Mouse (Mus musculus): Measurements from ENCODE around the gene Gtpbp6. TPM values are rescaled to one million over a fixed set of nuclear protein-coding genes. Genes with fewer than 3 reads are reported as not detected.

Gene Gtpbp6
- polyA plus RNA-seq, 1 experiment from 2014 or later = 18.1 TPM

GRCm38 (mm10) chr5:110102853-110103625 lies 5.0 kb downstream of the Gtpbp6 start:
- H3K27ac ChIP-seq (ENCODE audit: low read depth, low read length) = no peak overlapping the region
- H3K4me2 ChIP-seq = no peak overlapping the region
- no peaks in the 10 kb centered on the region for H3K9me3 ChIP-seq (replicated peaks; ENCODE audit: control insufficient read depth, low read length)
- H3K27me3 ChIP-seq (ENCODE audit: control insufficient read depth, insufficient read depth, low read length) = peaks cover 7% of the 10 kb centered on the region; the same call in 1 of the 2 replicates
- WGBS (ENCODE audit: insufficient replicate concordance) = 94% methylated on average over 19 of the region's 19 CpGs
- H3K36me3 ChIP-seq (ENCODE audit: control insufficient read depth, insufficient read depth, low read length) = peaks cover 31% of the 10 kb centered on the region
- ATAC-seq (replicated peaks; ENCODE audit: insufficient number of reproducible peaks, low FRiP score, low TSS enrichment) = no peak
- no peak overlapping the region for H3K9ac ChIP-seq (ENCODE audit: low read depth, low read length)
- H3K4me3 ChIP-seq (ENCODE audit: low read depth, low read length) = no peak overlapping the region
- peaks cover 15% of the 10 kb centered on the region for H3K4me1 ChIP-seq (ENCODE audit: control insufficient read depth, insufficient read depth, low read length)

DNA sequence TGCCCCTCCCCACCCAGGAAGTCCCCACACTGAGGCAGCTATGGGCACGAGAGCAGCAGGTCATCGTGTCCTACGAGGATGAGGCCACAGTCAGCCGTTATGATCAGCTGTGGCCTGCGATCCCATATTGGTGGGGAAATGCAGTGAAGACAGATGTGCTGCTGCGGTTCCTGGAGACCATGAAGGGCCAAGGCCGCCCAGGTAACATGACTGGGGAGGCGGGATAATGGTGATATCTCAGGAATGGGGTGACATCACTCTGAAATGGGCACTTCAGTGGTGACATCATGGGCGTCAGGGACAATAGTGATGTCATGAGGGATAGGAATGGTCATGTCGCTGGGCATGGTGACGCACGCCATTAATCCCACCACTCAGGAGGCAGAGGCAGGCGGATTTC lies 5.6 kb downstream of the Gtpbp6 start:
- Histone ChIP-seq H3K9ac (ENCODE audit: low read depth, low read length) (no peak overlapping the region), H3K9me3 (replicated peaks; ENCODE audit: control insufficient read depth, low read length) (no peaks in the 10 kb centered on the region), H3K4me1 (ENCODE audit: control insufficient read depth, insufficient read depth, low read length) (peaks cover 15% of the 10 kb centered on the region), H3K27ac (ENCODE audit: low read depth, low read length) (no peak overlapping the region), H3K36me3 (ENCODE audit: control insufficient read depth, insufficient read depth, low read length) (peaks cover 31% of the 10 kb centered on the region), H3K27me3 (ENCODE audit: control insufficient read depth, insufficient read depth, low read length) (peaks cover 7% of the 10 kb centered on the region; the same call in 1 of the 2 replicates), H3K4me2 (peak overlapping the region; percentile 77; the same call in 1 of the 2 replicates), H3K4me3 (ENCODE audit: low read depth, low read length) (no peak overlapping the region)
- ATAC-seq (replicated peaks; ENCODE audit: insufficient number of reproducible peaks, low FRiP score, low TSS enrichment) = no peak
- 84% methylated on average over 13 of the region's 13 CpGs for WGBS (ENCODE audit: insufficient replicate concordance)

- H3K9ac ChIP-seq (ENCODE audit: low read depth, low read length) = 0 out of 2 replicates have a peak overlapping the region, but pooled peaks have one; percentile 49
- peak; percentile 17; the same call in 1 of the 2 replicates for ATAC-seq (replicated peaks; ENCODE audit: insufficient number of reproducible peaks, low FRiP score, low TSS enrichment)
- H3K9me3 ChIP-seq (replicated peaks; ENCODE audit: control insufficient read depth, low read length) = no peaks in the 10 kb centered on the region
Observed at GRCm38 (mm10) chr5:110101716-110102347, 6.2 kb downstream of the Gtpbp6 start.

GRCm38 (mm10) chr5:110100921-110101631 lies 6.9 kb downstream of the Gtpbp6 start:
- Histone ChIP-seq H3K4me3 (ENCODE audit: low read depth, low read length) (peak overlapping the region; percentile 34), H3K9ac (ENCODE audit: low read depth, low read length) (no peak overlapping the region), H3K4me2 (peak overlapping the region; percentile 77), H3K27ac (ENCODE audit: low read depth, low read length) (no peak overlapping the region), H3K4me1 (ENCODE audit: control insufficient read depth, insufficient read depth, low read length) (peaks cover 7% of the 10 kb centered on the region), H3K27me3 (ENCODE audit: control insufficient read depth, insufficient read depth, low read length) (peaks cover 7% of the 10 kb centered on the region; the same call in 1 of the 2 replicates), H3K36me3 (ENCODE audit: control insufficient read depth, insufficient read depth, low read length) (peaks cover 28% of the 10 kb centered on the region), H3K9me3 (replicated peaks; ENCODE audit: control insufficient read depth, low read length) (no peaks in the 10 kb centered on the region)
- peak; percentile 4; the same call in 1 of the 2 replicates for ATAC-seq (replicated peaks; ENCODE audit: insufficient number of reproducible peaks, low FRiP score, low TSS enrichment)
- 1% methylated on average over 35 of the region's 37 CpGs for WGBS (ENCODE audit: insufficient replicate concordance)

More at GRCm38 (mm10) chr5:110101716-110102347, 6.2 kb downstream of the Gtpbp6 start:
- Histone ChIP-seq H3K4me3 (ENCODE audit: low read depth, low read length) (peak overlapping the region; percentile 34), H3K36me3 (ENCODE audit: control insufficient read depth, insufficient read depth, low read length) (peaks cover 31% of the 10 kb centered on the region), H3K27me3 (ENCODE audit: control insufficient read depth, insufficient read depth, low read length) (peaks cover 7% of the 10 kb centered on the region; the same call in 1 of the 2 replicates), H3K4me1 (ENCODE audit: control insufficient read depth, insufficient read depth, low read length) (peaks cover 15% of the 10 kb centered on the region), H3K27ac (ENCODE audit: low read depth, low read length) (no peak overlapping the region), H3K4me2 (peak overlapping the region; percentile 77)
- WGBS (ENCODE audit: insufficient replicate concordance) = 9% methylated on average over 34 of the region's 34 CpGs

DNA sequence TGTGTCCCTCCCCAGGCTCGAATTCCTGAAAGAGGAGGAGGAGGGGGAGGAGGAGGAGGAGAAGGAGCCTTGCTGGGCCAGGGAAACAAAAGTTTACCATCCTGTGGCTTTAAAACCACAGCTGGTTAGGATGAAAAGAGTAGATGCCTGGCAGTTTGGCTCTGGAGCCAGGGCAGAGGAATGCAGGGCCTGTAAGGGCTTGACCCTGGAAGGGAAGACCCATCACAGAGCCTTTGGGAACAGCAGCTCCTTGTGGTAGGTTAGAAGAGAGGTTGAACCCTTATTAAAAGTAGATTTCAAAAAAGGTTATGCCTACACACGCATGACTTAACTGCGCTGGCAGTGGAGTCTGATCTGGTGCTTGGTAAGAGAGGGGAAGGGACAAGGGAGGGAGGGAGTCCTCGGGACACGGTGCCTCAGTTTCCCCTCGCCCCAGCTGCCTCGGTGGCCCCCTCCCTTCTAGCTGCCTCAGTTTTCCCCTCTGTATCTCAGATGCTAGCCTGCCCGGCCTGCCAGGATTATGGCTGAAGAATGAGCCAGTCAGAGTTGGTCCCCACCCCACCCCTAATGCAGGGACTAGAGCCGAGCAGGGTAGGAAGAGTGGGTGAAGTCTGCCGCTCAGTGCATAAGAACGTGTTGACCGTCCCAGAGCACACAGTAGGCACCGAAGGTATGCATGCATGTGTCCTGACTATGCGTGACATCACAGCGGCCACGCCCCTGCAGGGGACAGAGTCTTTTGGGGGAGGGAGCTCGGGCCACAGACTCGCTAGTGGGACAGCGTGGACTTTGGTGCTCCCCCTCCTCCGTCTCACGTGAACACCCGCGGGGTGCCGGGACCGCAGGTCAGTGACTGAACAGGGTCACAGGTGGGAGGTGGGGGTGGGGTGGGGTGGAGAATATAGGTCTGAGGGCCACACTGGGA lies 8.1 kb downstream of the Gtpbp6 start, which contains the start of gene Plcxd1:
Gene Plcxd1 (plus strand): TSS at position 314 of the 925 bp plus-strand sequence.
- Histone ChIP-seq H3K4me1 (ENCODE audit: control insufficient read depth, insufficient read depth, low read length) (peaks cover 7% of the 10 kb centered on the region), H3K27me3 (ENCODE audit: control insufficient read depth, insufficient read depth, low read length) (peaks cover 7% of the 10 kb centered on the region; the same call in 1 of the 2 replicates), H3K36me3 (ENCODE audit: control insufficient read depth, insufficient read depth, low read length) (peaks cover 21% of the 10 kb centered on the region), H3K9me3 (replicated peaks; ENCODE audit: control insufficient read depth, low read length) (no peaks in the 10 kb centered on the region), H3K27ac (ENCODE audit: low read depth, low read length) (no peak within 1 kb of the TSS), H3K9ac (ENCODE audit: low read depth, low read length) (no peak within 1 kb of the TSS), H3K4me2 (peak within 1 kb of the TSS; percentile 77), H3K4me3 (ENCODE audit: low read depth, low read length) (peak within 1 kb of the TSS; percentile 34)
- WGBS (ENCODE audit: insufficient replicate concordance) = 5% methylated on average over 24 of the region's 25 CpGs
- ATAC-seq (replicated peaks; ENCODE audit: insufficient number of reproducible peaks, low FRiP score, low TSS enrichment) = 0 out of 2 replicates have a peak, but pooled peaks have one; percentile 16

DNA sequence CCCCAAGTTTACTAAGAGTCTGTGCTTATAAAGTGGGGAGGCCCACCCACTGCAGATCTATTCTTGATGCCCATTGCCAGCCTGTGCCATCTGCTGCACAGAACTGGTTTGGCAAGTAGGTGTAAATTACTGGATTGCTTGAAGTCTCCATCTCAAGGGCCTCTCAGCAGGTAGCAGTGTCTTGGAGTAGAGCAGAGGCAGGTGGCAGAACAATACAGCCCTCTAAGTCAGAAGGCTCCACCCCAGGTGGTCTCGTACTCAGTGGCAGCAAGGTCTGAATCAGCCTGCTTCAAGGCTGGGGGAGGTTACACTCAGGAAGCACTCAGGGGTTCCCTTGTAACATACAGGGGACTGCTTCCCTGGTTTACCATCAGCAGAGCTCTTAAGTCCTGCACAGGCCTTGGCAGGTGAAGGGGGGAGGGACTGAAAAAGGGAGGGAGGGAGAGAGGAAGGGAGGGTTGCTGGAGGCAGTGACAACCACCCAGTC lies 9.0 kb downstream of the Gtpbp6 start:
- H3K36me3 ChIP-seq (ENCODE audit: control insufficient read depth, insufficient read depth, low read length) = peaks cover 12% of the 10 kb centered on the region
- no peak overlapping the region for H3K27ac ChIP-seq (ENCODE audit: low read depth, low read length)
- H3K4me1 ChIP-seq (ENCODE audit: control insufficient read depth, insufficient read depth, low read length) = peaks cover 7% of the 10 kb centered on the region
- H3K9ac ChIP-seq (ENCODE audit: low read depth, low read length) = no peak overlapping the region
- no peak overlapping the region for H3K4me2 ChIP-seq
- H3K27me3 ChIP-seq (ENCODE audit: control insufficient read depth, insufficient read depth, low read length) = peaks cover 7% of the 10 kb centered on the region; the same call in 1 of the 2 replicates
- 59% methylated on average over 1 of the region's 1 CpGs for WGBS (ENCODE audit: insufficient replicate concordance)
- H3K4me3 ChIP-seq (ENCODE audit: low read depth, low read length) = no peak overlapping the region
- no peaks in the 10 kb centered on the region for H3K9me3 ChIP-seq (replicated peaks; ENCODE audit: control insufficient read depth, low read length)
- ATAC-seq (replicated peaks; ENCODE audit: insufficient number of reproducible peaks, low FRiP score, low TSS enrichment) = no peak

DNA sequence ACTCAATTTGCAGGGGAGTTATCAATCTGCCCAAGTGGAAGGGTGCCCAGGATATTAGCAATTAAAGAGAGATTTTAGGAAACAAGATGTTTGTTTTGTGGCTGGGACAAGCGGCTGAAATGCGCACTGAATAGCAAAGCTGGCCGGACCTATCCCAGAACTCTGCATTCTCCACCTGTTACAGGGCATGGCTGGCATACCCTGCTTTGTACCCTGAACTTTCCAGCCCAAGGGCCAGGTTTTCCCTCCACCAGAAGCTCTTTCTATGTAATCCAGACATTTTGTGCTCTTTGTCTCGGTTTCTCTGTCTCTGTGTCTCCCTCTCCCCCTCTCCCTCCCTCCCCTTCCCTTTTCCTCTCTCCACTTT lies 13.2 kb downstream of the Gtpbp6 start:
- H3K9me3 ChIP-seq (replicated peaks; ENCODE audit: control insufficient read depth, low read length) = no peaks in the 10 kb centered on the region
- H3K4me3 ChIP-seq (ENCODE audit: low read depth, low read length) = peak overlapping the region; percentile 50
- no peak for ATAC-seq (replicated peaks; ENCODE audit: insufficient number of reproducible peaks, low FRiP score, low TSS enrichment)
- no peaks in the 10 kb centered on the region for H3K27me3 ChIP-seq (ENCODE audit: control insufficient read depth, insufficient read depth, low read length)
- H3K27ac ChIP-seq (ENCODE audit: low read depth, low read length) = no peak overlapping the region; the same call in 1 of the 2 replicates
- peak overlapping the region; percentile 68 for H3K9ac ChIP-seq (ENCODE audit: low read depth, low read length)
- no peaks in the 10 kb centered on the region for H3K4me1 ChIP-seq (ENCODE audit: control insufficient read depth, insufficient read depth, low read length)
- WGBS (ENCODE audit: insufficient replicate concordance) = 5% methylated on average over 4 of the region's 4 CpGs
- no peaks in the 10 kb centered on the region for H3K36me3 ChIP-seq (ENCODE audit: control insufficient read depth, insufficient read depth, low read length)
- H3K4me2 ChIP-seq = peak overlapping the region; percentile 81
